Mouse (Mus musculus) CH12.LX (cell line): Measurements from ENCODE around the gene Gjb5. TPM values are rescaled to one million over a fixed set of nuclear protein-coding genes. Genes with fewer than 3 reads are reported as not detected.

Experiments
- DNase-seq: peaks from one replicate; pipeline ENCODE4 v3.0.0-alpha.2; 2013; ENCODE audit errors: extremely low read depth
- H3K27ac ChIP-seq: 2 replicates; pipeline ENCODE4 v1.5.1; 2012; ENCODE audit warnings: low read depth, mild to moderate bottlenecking, control low read depth, moderate library complexity; ENCODE audit not compliant: insufficient read depth
- H3K27me3 ChIP-seq: replicated peaks from 2 replicates; pipeline ENCODE3; 2012; ENCODE audit warnings: inconsistent platforms
- H3K36me3 ChIP-seq, 2 experiments: replicated peaks in 1 of 2; 2 replicates each; pipeline versions ENCODE3 to v1.6.1; 2012; ENCODE audit warnings: inconsistent platforms in 1 of 2, low read length in 1 of 2, mild to moderate bottlenecking in 1 of 2, mixed read lengths in 1 of 2, moderate library complexity in 1 of 2; ENCODE audit not compliant: control insufficient read depth in 1 of 2, insufficient read depth in 1 of 2
- H3K4me1 ChIP-seq, 2 experiments: 2 replicates each; pipeline ENCODE4 v1.6.1; 2012; ENCODE audit warnings: inconsistent platforms in 1 of 2, moderate library complexity in 1 of 2; ENCODE audit not compliant: insufficient read depth in 2 of 2, control insufficient read depth in 1 of 2
- H3K4me2 ChIP-seq: 2 replicates; pipeline ENCODE4 v1.6.1; 2012; ENCODE audit warnings: low read depth, mild to moderate bottlenecking, control low read depth; ENCODE audit not compliant: poor library complexity, insufficient read depth, severe bottlenecking
- H3K4me3 ChIP-seq, 3 experiments: fragments of 150-350 bp in 1 of 3; sonication (generic) in 1 of 3; replicated peaks in 1 of 3; 2 replicates each; pipeline versions ENCODE3 to v1.5.1; 2011 to 2012; ENCODE audit warnings: low read depth in 2 of 3, low read length in 2 of 3, mild to moderate bottlenecking in 2 of 3, moderate library complexity in 2 of 3, control low read depth in 1 of 3, improper control_type of control experiment in 1 of 3, inconsistent platforms in 1 of 3, mixed read lengths in 1 of 3; ENCODE audit not compliant: poor library complexity in 1 of 3
- H3K79me2 ChIP-seq: replicated peaks from 2 replicates; pipeline ENCODE4 v1.6.1; 2012; ENCODE audit warnings: mild to moderate bottlenecking, moderate library complexity; ENCODE audit not compliant: control insufficient read depth, poor library complexity, insufficient read depth, severe bottlenecking; ENCODE audit errors: extremely low read depth
- H3K9ac ChIP-seq: 2 replicates; pipeline ENCODE4 v1.6.1; 2012; ENCODE audit warnings: low read depth, mild to moderate bottlenecking, control low read depth, moderate library complexity; ENCODE audit not compliant: insufficient read depth
- H3K9me3 ChIP-seq: replicated peaks from 2 replicates; pipeline ENCODE3; 2012; ENCODE audit warnings: low read length, inconsistent platforms, mixed read lengths
- CTCF ChIP-seq, 2 experiments: IDR thresholded peaks in 1 of 2; conservative IDR thresholded peaks in 1 of 2; 2 replicates each; pipeline ENCODE4 v1.5.1; 2011 to 2012; ENCODE audit warnings: low read depth in 2 of 2, low read length in 2 of 2, improper control_type of control experiment in 1 of 2, inconsistent platforms in 1 of 2, mild to moderate bottlenecking in 1 of 2, moderate library complexity in 1 of 2
- EP300 ChIP-seq: IDR thresholded peaks from 2 replicates; pipeline ENCODE4 v1.6.1; 2011; ENCODE audit warnings: low read length, improper control_type of control experiment
- GABPA ChIP-seq: IDR thresholded peaks from 2 replicates; pipeline ENCODE4 v1.6.1; 2012; ENCODE audit warnings: low read depth, low read length, improper control_type of control experiment, inconsistent platforms; ENCODE audit not compliant: insufficient replicate concordance
- MAX ChIP-seq: IDR thresholded peaks from 2 replicates; pipeline ENCODE4 v1.6.1; 2011; ENCODE audit warnings: low read length, improper control_type of control experiment
- SIN3A ChIP-seq: IDR thresholded peaks from 2 replicates; pipeline ENCODE4 v1.6.1; 2012; ENCODE audit warnings: low read length, improper control_type of control experiment, inconsistent platforms
- ZMIZ1 ChIP-seq: IDR thresholded peaks from 2 replicates; pipeline ENCODE4 v1.6.1; 2012; ENCODE audit warnings: low read depth, mild to moderate bottlenecking, inconsistent platforms, low read length, improper control_type of control experiment
- dilution Hi-C: fragments of 300-500 bp; cut with MboI; formaldehyde crosslinking; loops from 2 replicates; pipeline ENCODE4 v1.14.3; 2020; ENCODE audit warnings: low sequenced_read_pairs; ENCODE audit not compliant: extremely low pct_unique_long_range_greater_than_20kb, extremely low pct_ligation_motif_present
- in situ Hi-C: fragments of 300-500 bp; cut with MboI; formaldehyde crosslinking; loops from 3 replicates; pipeline ENCODE4 v1.14.3; 2019; ENCODE audit warnings: low sequenced_read_pairs, low pct_ligation_motif_present, low pct_unique_long_range_greater_than_20kb, mixed read lengths
- polyA plus RNA-seq: library from polyadenylated mRNA; unstranded; fragments of >175 nt; gene quantifications from 2 replicates; pipeline ENCODE4 v1.2.1, GENCODE M21; 2012; ENCODE audit warnings: low read depth; ENCODE audit not compliant: insufficient read length
- total RNA-seq, 2 experiments: library from RNA; depleted of rRNA; stranded (reverse); fragments of 300-350 nt in 1 of 2; fragments of >200 nt in 1 of 2; gene quantifications; 2 replicates each; pipeline ENCODE4 v1.2.3; 2012 to 2014

The Gjb5 gene
- total and polyA plus RNA-seq, 3 experiments, result 0.34 to 0.50 TPM; not detected in 1

DNA sequence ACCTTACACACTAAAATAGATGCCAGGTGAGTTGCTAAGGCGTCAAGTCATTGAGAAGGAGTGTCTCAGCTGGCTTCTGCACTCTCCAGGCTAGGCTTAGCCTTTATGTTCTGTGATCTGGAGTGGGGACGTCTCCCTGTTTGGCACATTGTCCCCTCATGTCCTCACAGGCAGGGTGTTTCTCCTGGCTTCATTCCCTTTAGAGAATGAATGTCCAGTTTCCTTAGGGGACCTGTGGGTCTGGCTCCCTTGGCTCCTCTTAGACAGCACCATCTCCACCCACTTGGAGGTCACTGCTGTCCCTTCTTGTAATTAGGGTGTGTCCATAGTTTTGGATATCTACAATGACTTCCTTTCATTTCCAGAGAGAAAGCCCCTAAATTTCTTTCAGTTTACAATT lies 51.1 kb downstream of the Gjb5 start:
- dilution Hi-C loops, result no loop called here
- Histone ChIP-seq H3K4me2 (no peak overlapping the region), H3K36me3 (no peaks in the 10 kb centered on the region), H3K4me3 (no peak overlapping the region), H3K27ac (no peak overlapping the region), H3K9me3 (no peaks in the 10 kb centered on the region), H3K9ac (no peak overlapping the region), H3K79me2 (no peaks in the 10 kb centered on the region), H3K4me1 (no peaks in the 10 kb centered on the region; a peak in 1 of 4 replicates), H3K27me3 (peaks cover 16% of the 10 kb centered on the region)
- TF ChIP-seq ZMIZ1 (no peak), CTCF (conservative IDR thresholded peaks at IDR 0.05 in 1 of 2, IDR thresholded peaks at IDR 0.05 in 1 of 2; ENCODE audit: low read depth in 2 of 2, low read length in 2 of 2) (no peak), MAX (no peak), SIN3A (no peak), GABPA (no peak), EP300 (no peak)
- DNase-seq, result no peak
- in situ Hi-C loops, result no loop called here

Other genes starting within 250 kb of the Gjb5 start
- gene Tmem35b, start 234.5 kb downstream of the Gjb5 start, total RNA-seq (2012; rRNA removed), result 8.4 and 14.2 TPM in 2 replicates
- 8.3 and 9.4 TPM in 2 replicates for gene Tmem35b, start 234.5 kb downstream of the Gjb5 start, total RNA-seq (2014; rRNA removed)
- gene Tmem35b, start 234.5 kb downstream of the Gjb5 start, polyA plus RNA-seq, result 5.5 and 7.1 TPM in 2 replicates
- 0.38 and 0.55 TPM in 2 replicates for gene Dlgap3, start 189.0 kb downstream of the Gjb5 start, total RNA-seq (2012; rRNA removed)
- 0.08 TPM in 1 of 2 replicates, not detected in the other for gene Dlgap3, start 189.0 kb downstream of the Gjb5 start, total RNA-seq (2014; rRNA removed)
- 0.07 and 0.37 TPM in 2 replicates for gene Dlgap3, start 189.0 kb downstream of the Gjb5 start, polyA plus RNA-seq
- gene Smim12, start 114.4 kb downstream of the Gjb5 start, total RNA-seq (2012; rRNA removed), result 33.6 and 36.6 TPM in 2 replicates
- 28.7 and 31.3 TPM in 2 replicates for gene Smim12, start 114.4 kb downstream of the Gjb5 start, total RNA-seq (2014; rRNA removed)
- gene Smim12, start 114.4 kb downstream of the Gjb5 start, polyA plus RNA-seq, result 27.7 and 30.9 TPM in 2 replicates
- not detected in 2 replicates for gene Gja4, start 44.1 kb downstream of the Gjb5 start, total RNA-seq (2012; rRNA removed)
- gene Gja4, start 44.1 kb downstream of the Gjb5 start, total RNA-seq (2014; rRNA removed), result not detected in 2 replicates
- gene Gja4, start 44.1 kb downstream of the Gjb5 start, polyA plus RNA-seq, result not detected in 2 replicates
- gene Gjb3, start 27.3 kb downstream of the Gjb5 start, total RNA-seq (2012; rRNA removed), result not detected in 2 replicates
- gene Gjb3, start 27.3 kb downstream of the Gjb5 start, total RNA-seq (2014; rRNA removed), result not detected in 2 replicates
- gene Gjb3, start 27.3 kb downstream of the Gjb5 start, polyA plus RNA-seq, result not detected in 2 replicates
- gene Gjb4, start 4.1 kb downstream of the Gjb5 start, total RNA-seq (2012; rRNA removed), result not detected in 2 replicates
- not detected in 2 replicates for gene Gjb4, start 4.1 kb downstream of the Gjb5 start, total RNA-seq (2014; rRNA removed)
- not detected in 2 replicates for gene Gjb4, start 4.1 kb downstream of the Gjb5 start, polyA plus RNA-seq